ENCODE assay signal across 14 mouse cellular contexts in genomic region chr11:78708642-78709041, GRCm38 (mm10).
"Had no signal": no experiment of that assay in that cellular context is flagged by ENCODE, and none has a peak within 500 bp of the region (broad histone marks: within the 10 kb centered on the region; RNA-seq: fewer than 3 reads in every experiment).

No protein-coding gene starts in this region.

- ATAC-seq: liver, embryonic 12.5 days; midbrain, embryonic 16.5 days had no signal

- DNase-seq: lung, embryonic 14.5 days; lung, postnatal 14 days; retina, postnatal 1 day; right cerebral cortex, postnatal 4 days had no signal

- H3K4me3 ChIP-seq: left cerebral cortex, adult 2 months; limb, embryonic 15.5 days; liver, embryonic 12.5 days; megakaryocyte, embryonic 14.5 days; midbrain, embryonic 12.5 days; neural tube, embryonic 13.5 days; stomach, embryonic 15.5 days had no signal

- H3K4me2 ChIP-seq: hindbrain, embryonic 14.5 days; limb, embryonic 15.5 days; liver, embryonic 12.5 days; lung, embryonic 14.5 days; midbrain, embryonic 12.5 days; neural tube, embryonic 13.5 days; stomach, embryonic 15.5 days had no signal

- H3K36me3 ChIP-seq: limb, embryonic 15.5 days; liver, embryonic 12.5 days; midbrain, embryonic 12.5 days; neural tube, embryonic 13.5 days; stomach, embryonic 15.5 days had no signal

- H3K9ac ChIP-seq: hindbrain, embryonic 14.5 days; limb, embryonic 15.5 days; liver, embryonic 12.5 days; lung, embryonic 14.5 days; midbrain, embryonic 12.5 days; neural tube, embryonic 13.5 days; stomach, embryonic 15.5 days had no signal

- H3K4me1 ChIP-seq: limb, embryonic 15.5 days; midbrain, embryonic 12.5 days; neural tube, embryonic 13.5 days; stomach, embryonic 15.5 days had no signal

- H3K27ac ChIP-seq: hindbrain, embryonic 14.5 days; left cerebral cortex, adult 2 months; limb, embryonic 15.5 days; liver, embryonic 12.5 days; macrophage; midbrain, embryonic 12.5 days; neural tube, embryonic 13.5 days; stomach, embryonic 15.5 days had no signal

- H3K9me3 ChIP-seq: limb, embryonic 15.5 days; liver, embryonic 12.5 days; midbrain, embryonic 12.5 days; neural tube, embryonic 13.5 days; stomach, embryonic 15.5 days had no signal

- H3K27me3 ChIP-seq: limb, embryonic 15.5 days; liver, embryonic 12.5 days; midbrain, embryonic 12.5 days; neural tube, embryonic 13.5 days; stomach, embryonic 15.5 days had no signal
